Mouse (Mus musculus): ENCODE results near the gene Fstl4. TPM values are rescaled to one million over a fixed set of nuclear protein-coding genes. Genes with fewer than 3 reads are reported as not detected.

The Fstl4 gene
- polyA plus RNA-seq, 1 experiment from 2014 or later = not detected

- no peaks in the 10 kb centered on the region for H3K9me3 ChIP-seq (ENCODE audit: low read length)
- no peak overlapping the region for H3K4me2 ChIP-seq (ENCODE audit: low read depth, low read length)
- H3K36me3 ChIP-seq (replicated peaks; ENCODE audit: insufficient read depth, low read length) = no peaks in the 10 kb centered on the region
- H3K4me3 ChIP-seq (ENCODE audit: low read depth, low read length) = no peak overlapping the region
- DNase-seq = no peak
- no peak overlapping the region for H3K9ac ChIP-seq (replicated peaks)
- no peak overlapping the region for H3K27ac ChIP-seq (ENCODE audit: low read depth)
- no peak for ATAC-seq
- TF ChIP-seq CTCF (IDR thresholded peaks at IDR 0.05; ENCODE audit: low read depth) = no peak
- no peak for TF ChIP-seq EP300 (IDR thresholded peaks at IDR 0.05; ENCODE audit: low read depth)
- H3K4me1 ChIP-seq (ENCODE audit: insufficient read depth) = no peaks in the 10 kb centered on the region
- WGBS (ENCODE audit: insufficient replicate concordance) = 71% methylated on average over 7 of the region's 7 CpGs
- H3K27me3 ChIP-seq (ENCODE audit: insufficient read depth, low read length) = peaks cover 3% of the 10 kb centered on the region; the same call in 1 of the 2 replicates
Measured at GRCm38 (mm10) chr11:52747206-52747605, 17.2 kb upstream of the Fstl4 start.

- WGBS (ENCODE audit: insufficient replicate concordance) = 42% methylated on average over 6 of the region's 6 CpGs
- no peaks in the 10 kb centered on the region for H3K36me3 ChIP-seq (replicated peaks; ENCODE audit: insufficient read depth, low read length)
- H3K4me1 ChIP-seq (ENCODE audit: insufficient read depth) = no peaks in the 10 kb centered on the region
- no peak for ATAC-seq
- H3K4me3 ChIP-seq (ENCODE audit: low read depth, low read length) = no peak overlapping the region
- no peak overlapping the region for H3K9ac ChIP-seq (replicated peaks)
- DNase-seq = no peak
- no peak overlapping the region for H3K27ac ChIP-seq (ENCODE audit: low read depth)
- H3K4me2 ChIP-seq (ENCODE audit: low read depth, low read length) = no peak overlapping the region
- H3K27me3 ChIP-seq (ENCODE audit: insufficient read depth, low read length) = peaks cover 3% of the 10 kb centered on the region; the same call in 1 of the 2 replicates
- no peaks in the 10 kb centered on the region for H3K9me3 ChIP-seq (ENCODE audit: low read length)
- TF ChIP-seq EP300 (IDR thresholded peaks at IDR 0.05; ENCODE audit: low read depth) = no peak
- TF ChIP-seq CTCF (IDR thresholded peaks at IDR 0.05; ENCODE audit: low read depth) = no peak
Measured at GRCm38 (mm10) chr11:52747766-52748456, 16.5 kb upstream of the Fstl4 start.

- Histone ChIP-seq H3K4me1 (ENCODE audit: insufficient read depth) (no peaks in the 10 kb centered on the region), H3K4me3 (ENCODE audit: low read depth, low read length) (no peak overlapping the region), H3K27ac (ENCODE audit: low read depth) (no peak overlapping the region), H3K27me3 (ENCODE audit: insufficient read depth, low read length) (peaks cover 3% of the 10 kb centered on the region; the same call in 1 of the 2 replicates), H3K9me3 (ENCODE audit: low read length) (no peaks in the 10 kb centered on the region), H3K36me3 (replicated peaks; ENCODE audit: insufficient read depth, low read length) (no peaks in the 10 kb centered on the region), H3K9ac (replicated peaks) (no peak overlapping the region), H3K4me2 (ENCODE audit: low read depth, low read length) (no peak overlapping the region)
- 61% methylated on average over 6 of the region's 6 CpGs for WGBS (ENCODE audit: insufficient replicate concordance)
- DNase-seq (no peak), ATAC-seq (no peak)
- TF ChIP-seq EP300 (IDR thresholded peaks at IDR 0.05; ENCODE audit: low read depth) (no peak), CTCF (IDR thresholded peaks at IDR 0.05; ENCODE audit: low read depth) (no peak)
Measured at GRCm38 (mm10) chr11:52749988-52750387, 14.4 kb upstream of the Fstl4 start.

- no peak for ATAC-seq
- H3K4me1 ChIP-seq (ENCODE audit: insufficient read depth) = no peaks in the 10 kb centered on the region
- no peak overlapping the region for H3K9ac ChIP-seq (replicated peaks)
- TF ChIP-seq EP300 (IDR thresholded peaks at IDR 0.05; ENCODE audit: low read depth) (no peak), CTCF (IDR thresholded peaks at IDR 0.05; ENCODE audit: low read depth) (no peak)
- no peak overlapping the region for H3K27ac ChIP-seq (ENCODE audit: low read depth)
- H3K36me3 ChIP-seq (replicated peaks; ENCODE audit: insufficient read depth, low read length) = no peaks in the 10 kb centered on the region
- 82% methylated on average over 12 of the region's 12 CpGs for WGBS (ENCODE audit: insufficient replicate concordance)
- no peaks in the 10 kb centered on the region for H3K9me3 ChIP-seq (ENCODE audit: low read length)
- no peaks in the 10 kb centered on the region for H3K27me3 ChIP-seq (ENCODE audit: insufficient read depth, low read length)
- H3K4me3 ChIP-seq (ENCODE audit: low read depth, low read length) = no peak overlapping the region
- DNase-seq = no peak
- H3K4me2 ChIP-seq (ENCODE audit: low read depth, low read length) = no peak overlapping the region
Measured at GRCm38 (mm10) chr11:52752524-52752923, 11.9 kb upstream of the Fstl4 start.

GRCm38 (mm10) chr11:52753261-52753660 is 11.2 kb upstream of the Fstl4 start:
- no peak overlapping the region for H3K4me3 ChIP-seq (ENCODE audit: low read depth, low read length)
- no peak for TF ChIP-seq EP300 (IDR thresholded peaks at IDR 0.05; ENCODE audit: low read depth)
- no peak for TF ChIP-seq CTCF (IDR thresholded peaks at IDR 0.05; ENCODE audit: low read depth)
- no peak overlapping the region for H3K9ac ChIP-seq (replicated peaks)
- ATAC-seq = no peak
- no peak for DNase-seq
- no peaks in the 10 kb centered on the region for H3K4me1 ChIP-seq (ENCODE audit: insufficient read depth)
- no peaks in the 10 kb centered on the region for H3K36me3 ChIP-seq (replicated peaks; ENCODE audit: insufficient read depth, low read length)
- H3K27me3 ChIP-seq (ENCODE audit: insufficient read depth, low read length) = no peaks in the 10 kb centered on the region
- 60% methylated on average over 4 of the region's 4 CpGs for WGBS (ENCODE audit: insufficient replicate concordance)
- H3K27ac ChIP-seq (ENCODE audit: low read depth) = no peak overlapping the region
- H3K4me2 ChIP-seq (ENCODE audit: low read depth, low read length) = no peak overlapping the region
- H3K9me3 ChIP-seq (ENCODE audit: low read length) = no peaks in the 10 kb centered on the region

- Histone ChIP-seq H3K27me3 (ENCODE audit: insufficient read depth, low read length) (peaks cover 40% of the 10 kb centered on the region), H3K4me3 (ENCODE audit: low read depth, low read length) (no peak overlapping the region), H3K4me1 (ENCODE audit: insufficient read depth) (peaks cover 7% of the 10 kb centered on the region), H3K36me3 (replicated peaks; ENCODE audit: insufficient read depth, low read length) (no peaks in the 10 kb centered on the region), H3K9ac (replicated peaks) (no peak overlapping the region), H3K9me3 (ENCODE audit: low read length) (no peaks in the 10 kb centered on the region), H3K27ac (ENCODE audit: low read depth) (no peak overlapping the region), H3K4me2 (ENCODE audit: low read depth, low read length) (no peak overlapping the region)
- DNase-seq = no peak
- no peak for ATAC-seq
- WGBS (ENCODE audit: insufficient replicate concordance) = 46% methylated on average over 1 of the region's 1 CpGs
- no peak for TF ChIP-seq EP300 (IDR thresholded peaks at IDR 0.05; ENCODE audit: low read depth)
- peak; percentile 20; the same call in 1 of the 2 replicates for TF ChIP-seq CTCF (IDR thresholded peaks at IDR 0.05; ENCODE audit: low read depth)
Measured at GRCm38 (mm10) chr11:52761800-52762199, 2.6 kb upstream of the Fstl4 start.

Measured in liver, postnatal 0 days (tissue).